Mouse (Mus musculus): ENCODE results near the gene Pttg1ip. TPM values are rescaled to one million over a fixed set of nuclear protein-coding genes. Genes with fewer than 3 reads are reported as not detected.

Gene Pttg1ip
- polyA plus RNA-seq (2015; fragmentation: Nextera tagmentation; extraction: Ambion mirVana) = 78.9 and 79.7 TPM in 2 replicates

- under 1% methylated on average over 64 of the region's 64 CpGs for WGBS
- peak within 1 kb of the TSS; percentile 93 for H3K4me3 ChIP-seq
Observed at GRCm38 (mm10) chr10:77581408-77582284, at the start of gene Pttg1ip. Gene Pttg1ip (plus strand): TSS chr10:77581720.

DNA sequence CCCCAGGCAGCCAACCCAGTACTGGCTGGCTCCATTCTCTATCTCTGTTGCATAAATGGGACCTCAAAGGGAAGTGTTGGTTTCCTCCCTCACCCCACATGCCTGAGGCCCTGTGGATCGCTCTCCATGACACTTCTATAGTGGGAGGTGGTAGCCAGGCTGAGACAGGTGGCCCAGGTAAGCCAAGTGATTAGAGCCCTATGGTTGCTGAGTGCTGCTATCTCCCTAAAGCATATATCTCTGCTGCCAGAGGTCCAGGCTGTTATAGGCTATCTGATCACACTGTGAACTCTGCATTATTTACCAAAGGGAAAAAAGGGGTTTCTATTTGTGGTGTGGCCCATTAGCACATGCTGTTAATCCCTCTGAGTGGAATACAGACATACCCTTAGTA lies 49.5 kb upstream of the Pttg1ip start:
- no peaks in the 10 kb centered on the region for H3K27me3 ChIP-seq
- H3K27ac ChIP-seq (replicated peaks) = no peak overlapping the region
- no peaks in the 10 kb centered on the region for H3K36me3 ChIP-seq
- H3K9me3 ChIP-seq = no peaks in the 10 kb centered on the region
- WGBS = 85% methylated on average over 1 of the region's 1 CpGs
- H3K4me1 ChIP-seq (replicated peaks) = no peaks in the 10 kb centered on the region
- H3K4me3 ChIP-seq = no peak overlapping the region
- H3K4me2 ChIP-seq = no peak overlapping the region
- no peak for ATAC-seq (ENCODE audit: low read depth)
- H3K9ac ChIP-seq = no peak overlapping the region

More at GRCm38 (mm10) chr10:77581408-77582284, at the start of gene Pttg1ip:
- Histone ChIP-seq H3K9ac (peak within 1 kb of the TSS; percentile 93), H3K9me3 (no peaks in the 10 kb centered on the region), H3K36me3 (peaks cover 6% of the 10 kb centered on the region; the same call in 1 of the 2 replicates), H3K4me1 (replicated peaks) (peaks cover 33% of the 10 kb centered on the region), H3K27me3 (no peaks in the 10 kb centered on the region), H3K4me2 (peak within 1 kb of the TSS; percentile 93), H3K27ac (replicated peaks) (peak within 1 kb of the TSS; percentile 91)
- peak; percentile 97 for ATAC-seq (ENCODE audit: low read depth)

- WGBS = 63% methylated on average over 8 of the region's 8 CpGs
- H3K36me3 ChIP-seq = no peaks in the 10 kb centered on the region
- ATAC-seq (ENCODE audit: low read depth) = no peak
Observed at GRCm38 (mm10) chr10:77536727-77537126, 44.8 kb upstream of the Pttg1ip start.

GRCm38 (mm10) chr10:77537215-77538209 lies 44.0 kb upstream of the Pttg1ip start:
- Histone ChIP-seq H3K4me2 (no peak overlapping the region), H3K4me1 (replicated peaks) (no peaks in the 10 kb centered on the region), H3K9me3 (no peaks in the 10 kb centered on the region), H3K9ac (no peak overlapping the region), H3K36me3 (no peaks in the 10 kb centered on the region), H3K27me3 (no peaks in the 10 kb centered on the region), H3K27ac (replicated peaks) (no peak overlapping the region), H3K4me3 (no peak overlapping the region)
- 86% methylated on average over 11 of the region's 11 CpGs for WGBS
- ATAC-seq (ENCODE audit: low read depth) = no peak

More at GRCm38 (mm10) chr10:77536727-77537126, 44.8 kb upstream of the Pttg1ip start:
- Histone ChIP-seq H3K4me1 (replicated peaks) (no peaks in the 10 kb centered on the region), H3K9ac (no peak overlapping the region), H3K4me3 (no peak overlapping the region), H3K9me3 (no peaks in the 10 kb centered on the region), H3K27ac (replicated peaks) (no peak overlapping the region), H3K4me2 (no peak overlapping the region), H3K27me3 (no peaks in the 10 kb centered on the region)

DNA sequence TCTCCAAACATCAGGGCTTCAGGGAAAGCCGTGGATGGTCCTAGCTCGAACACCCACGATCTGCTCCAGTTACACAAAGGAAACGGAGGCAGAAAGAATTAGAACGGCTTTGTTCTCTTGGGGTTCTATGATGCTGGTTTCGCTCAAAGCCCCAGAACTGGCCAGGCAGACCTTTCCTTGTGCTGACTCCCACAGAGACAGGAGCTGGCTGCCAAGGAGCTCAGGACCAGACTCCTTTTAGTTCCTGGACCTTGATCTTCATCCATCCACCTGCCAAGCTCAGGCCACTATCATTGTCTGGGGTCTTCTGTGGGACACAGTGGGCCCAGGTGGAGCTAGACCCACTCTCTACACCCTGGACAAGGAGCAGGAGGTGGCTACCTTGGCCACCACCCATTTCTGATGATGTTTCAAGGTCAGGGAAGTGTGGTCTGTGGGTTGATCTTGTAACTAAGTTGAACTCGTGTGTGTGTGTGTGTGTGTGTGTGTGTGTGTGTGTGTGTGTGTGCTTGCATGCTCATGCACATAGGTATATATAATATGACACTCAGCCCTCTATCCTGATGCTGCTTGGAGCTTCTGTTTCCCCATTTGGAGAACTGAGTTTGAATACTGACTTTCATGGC lies 42.1 kb upstream of the Pttg1ip start:
- no peak overlapping the region for H3K9ac ChIP-seq
- 84% methylated on average over 7 of the region's 7 CpGs for WGBS
- ATAC-seq (ENCODE audit: low read depth) = no peak

GRCm38 (mm10) chr10:77540576-77541102 lies 40.9 kb upstream of the Pttg1ip start:
- H3K9me3 ChIP-seq = no peaks in the 10 kb centered on the region
- 82% methylated on average over 4 of the region's 4 CpGs for WGBS
- no peak overlapping the region for H3K9ac ChIP-seq
- no peak overlapping the region for H3K4me3 ChIP-seq
- H3K27me3 ChIP-seq = no peaks in the 10 kb centered on the region
- no peaks in the 10 kb centered on the region for H3K4me1 ChIP-seq (replicated peaks)
- no peak for ATAC-seq (ENCODE audit: low read depth)
- no peak overlapping the region for H3K27ac ChIP-seq (replicated peaks)
- H3K4me2 ChIP-seq = no peak overlapping the region
- H3K36me3 ChIP-seq = no peaks in the 10 kb centered on the region

More for the DNA sequence above, 42.1 kb upstream of the Pttg1ip start:
- H3K4me1 ChIP-seq (replicated peaks) = no peaks in the 10 kb centered on the region
- H3K4me3 ChIP-seq = no peak overlapping the region
- no peaks in the 10 kb centered on the region for H3K9me3 ChIP-seq
- no peak overlapping the region for H3K27ac ChIP-seq (replicated peaks)
- H3K27me3 ChIP-seq = no peaks in the 10 kb centered on the region
- H3K4me2 ChIP-seq = no peak overlapping the region
- H3K36me3 ChIP-seq = no peaks in the 10 kb centered on the region

DNA sequence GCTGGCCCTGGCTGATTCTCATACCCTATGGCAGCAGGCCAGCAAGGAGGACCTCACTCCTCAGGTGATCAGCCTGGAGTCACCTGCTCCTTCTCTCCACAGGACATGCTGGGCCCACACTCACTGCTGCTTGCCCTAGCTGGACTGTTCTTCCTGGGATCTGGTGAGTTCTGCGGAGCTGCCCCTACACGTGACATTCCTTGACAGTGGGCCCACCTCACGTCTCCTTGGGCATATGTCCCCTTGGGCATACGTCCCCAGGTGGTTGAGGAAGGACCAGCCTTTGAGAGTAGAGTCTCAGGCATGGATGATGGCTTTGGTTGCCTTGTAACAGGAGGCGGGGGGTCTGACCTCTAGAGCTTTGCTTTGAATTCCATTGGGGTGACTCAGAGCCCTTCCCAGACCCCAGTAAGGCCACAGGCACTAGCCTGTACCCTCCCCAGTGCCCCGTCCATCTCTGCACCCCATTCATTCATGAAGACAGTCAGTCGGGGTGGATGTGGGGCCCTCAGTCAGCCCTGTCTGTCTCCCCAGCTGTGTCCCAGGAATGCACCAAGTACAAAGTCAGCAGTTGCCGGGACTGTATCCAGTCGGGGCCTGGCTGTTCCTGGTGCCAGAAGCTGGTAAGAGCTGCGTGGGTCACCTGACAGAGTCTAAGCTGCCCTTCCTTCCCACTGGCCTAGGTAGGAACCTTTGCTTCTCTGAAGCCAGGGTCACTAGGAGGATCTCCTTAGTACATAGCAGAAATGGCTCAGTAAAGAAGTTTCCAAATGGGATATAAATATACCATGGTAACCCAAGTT lies 39.5 kb upstream of the Pttg1ip start:
- Histone ChIP-seq H3K9me3 (no peaks in the 10 kb centered on the region), H3K27me3 (no peaks in the 10 kb centered on the region), H3K4me1 (replicated peaks) (no peaks in the 10 kb centered on the region), H3K4me3 (no peak overlapping the region), H3K27ac (replicated peaks) (no peak overlapping the region), H3K9ac (no peak overlapping the region), H3K36me3 (no peaks in the 10 kb centered on the region), H3K4me2 (no peak overlapping the region)
- ATAC-seq (ENCODE audit: low read depth) = no peak
- 82% methylated on average over 10 of the region's 10 CpGs for WGBS

DNA sequence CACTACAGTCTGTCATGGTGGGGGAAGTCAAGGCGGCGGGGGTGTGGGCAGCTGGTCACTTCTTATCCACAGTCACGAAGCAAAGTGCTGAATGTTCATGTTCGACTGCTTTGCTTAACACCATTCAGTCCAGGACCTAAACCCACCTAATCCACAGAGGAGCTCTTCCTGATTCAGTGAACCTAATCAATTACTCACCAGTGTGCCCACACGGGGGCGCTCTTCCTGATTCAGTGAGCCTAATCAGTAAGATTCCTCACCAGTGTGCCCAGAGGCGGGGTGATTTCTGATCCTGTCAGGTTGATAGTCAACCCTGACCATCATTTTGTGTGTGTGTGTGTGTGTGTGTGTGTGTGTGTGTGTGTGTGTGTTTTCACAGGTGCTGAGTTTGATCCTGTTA lies 38.3 kb upstream of the Pttg1ip start:
- Histone ChIP-seq H3K9ac (no peak overlapping the region), H3K27me3 (no peaks in the 10 kb centered on the region), H3K36me3 (no peaks in the 10 kb centered on the region), H3K4me2 (no peak overlapping the region), H3K9me3 (no peaks in the 10 kb centered on the region), H3K4me1 (replicated peaks) (no peaks in the 10 kb centered on the region), H3K4me3 (no peak overlapping the region), H3K27ac (replicated peaks) (no peak overlapping the region)
- WGBS = 39% methylated on average over 7 of the region's 7 CpGs
- ATAC-seq (ENCODE audit: low read depth) = no peak

GRCm38 (mm10) chr10:77544916-77545315 lies 36.6 kb upstream of the Pttg1ip start:
- no peak overlapping the region for H3K4me2 ChIP-seq
- no peaks in the 10 kb centered on the region for H3K36me3 ChIP-seq
- no peaks in the 10 kb centered on the region for H3K4me1 ChIP-seq (replicated peaks)
- no peaks in the 10 kb centered on the region for H3K27me3 ChIP-seq
- H3K9ac ChIP-seq = no peak overlapping the region
- 72% methylated on average over 5 of the region's 5 CpGs for WGBS
- ATAC-seq (ENCODE audit: low read depth) = no peak
- H3K9me3 ChIP-seq = no peaks in the 10 kb centered on the region
- H3K27ac ChIP-seq (replicated peaks) = no peak overlapping the region
- H3K4me3 ChIP-seq = no peak overlapping the region

DNA sequence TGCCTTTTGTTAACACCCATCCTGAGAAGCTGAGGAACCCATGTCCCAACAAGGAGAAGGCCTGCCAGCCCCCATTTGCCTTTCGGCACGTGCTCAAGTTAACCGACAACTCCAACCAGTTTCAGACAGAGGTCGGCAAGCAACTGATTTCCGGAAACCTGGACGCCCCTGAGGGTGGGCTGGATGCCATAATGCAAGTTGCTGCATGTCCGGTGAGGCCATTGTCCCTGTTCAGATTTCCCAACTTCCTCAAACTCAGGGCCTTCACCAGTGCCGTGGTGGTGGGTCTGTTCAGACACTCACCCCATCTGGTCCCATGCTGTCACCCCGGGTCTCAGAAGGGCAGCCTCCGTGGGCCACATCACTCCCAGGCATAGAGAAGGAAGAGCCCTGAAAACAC lies 32.9 kb upstream of the Pttg1ip start:
- Histone ChIP-seq H3K4me2 (no peak overlapping the region), H3K27ac (replicated peaks) (no peak overlapping the region), H3K9me3 (no peaks in the 10 kb centered on the region), H3K27me3 (no peaks in the 10 kb centered on the region), H3K36me3 (no peaks in the 10 kb centered on the region), H3K4me3 (no peak overlapping the region), H3K9ac (no peak overlapping the region), H3K4me1 (replicated peaks) (no peaks in the 10 kb centered on the region)
- 90% methylated on average over 10 of the region's 10 CpGs for WGBS
- ATAC-seq (ENCODE audit: low read depth) = no peak

- H3K4me1 ChIP-seq (replicated peaks) = no peaks in the 10 kb centered on the region
- ATAC-seq (ENCODE audit: low read depth) = no peak
- no peak overlapping the region for H3K4me3 ChIP-seq
- WGBS = 75% methylated on average over 11 of the region's 11 CpGs
- H3K27me3 ChIP-seq = no peaks in the 10 kb centered on the region
- no peak overlapping the region for H3K27ac ChIP-seq (replicated peaks)
- H3K4me2 ChIP-seq = no peak overlapping the region
- H3K9ac ChIP-seq = no peak overlapping the region
- H3K9me3 ChIP-seq = no peaks in the 10 kb centered on the region
- H3K36me3 ChIP-seq = no peaks in the 10 kb centered on the region
Observed at GRCm38 (mm10) chr10:77550874-77551273, 30.6 kb upstream of the Pttg1ip start.
